Mouse (Mus musculus) yolk sac, embryonic 10.5 days (tissue): ENCODE measurements around the gene Slc39a13.
A peak's percentile ranks its signal among the peaks of the same experiment; 100 is the strongest.
"Not testable (repeated sequence)": the region's sequence is repeated elsewhere in the genome, so short reads cannot be mapped to it uniquely, and the experiment has no call there.

Source experiments
- DNase-seq: peaks from one replicate; pipeline ENCODE4 v3.0.0-alpha.2; 2017; ENCODE audit warnings: low spot score

Gene Slc39a13

GRCm38 (mm10) chr2:91064211-91064610 lies 6.0 kb downstream of the Slc39a13 start:
- no peak for DNase-seq

DNA sequence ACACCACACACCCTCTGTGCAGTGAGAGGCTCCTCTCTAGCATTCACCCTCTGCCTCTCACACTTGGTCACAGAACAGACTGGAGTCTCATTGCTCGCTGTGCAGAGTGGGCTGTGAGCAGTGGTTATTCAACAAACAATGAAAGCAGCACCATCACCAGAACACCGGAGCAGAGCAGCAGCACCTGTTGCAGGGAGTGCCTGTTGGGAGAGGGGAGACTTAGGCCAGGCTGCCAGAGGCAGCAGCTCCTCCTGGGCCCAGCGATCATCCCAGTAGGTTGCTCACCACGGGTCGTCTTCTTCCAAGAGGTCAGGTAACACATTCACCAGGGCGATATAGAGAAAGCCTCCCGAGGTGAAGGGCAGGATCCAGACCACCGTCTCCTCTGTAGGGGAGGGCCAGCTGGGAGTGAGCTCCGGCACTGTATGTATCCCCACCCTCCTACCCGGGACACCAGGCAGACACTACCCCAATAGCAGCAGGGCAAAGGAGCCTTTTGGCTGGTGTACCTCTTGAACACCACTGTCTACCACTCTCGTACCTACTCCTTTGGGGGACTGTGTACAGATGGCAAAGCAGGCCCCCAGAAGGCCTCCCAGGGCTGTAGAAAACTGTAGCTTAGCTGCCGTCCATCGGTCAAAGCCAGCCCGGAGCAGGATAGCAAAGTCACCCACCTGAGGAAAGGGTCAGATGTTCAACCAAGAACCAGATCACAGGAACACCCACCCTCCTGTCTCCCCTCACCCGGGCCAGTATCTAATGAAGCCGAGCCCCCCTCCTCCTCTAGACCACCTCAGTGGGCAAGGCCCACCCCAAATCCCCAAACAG lies 7.2 kb downstream of the Slc39a13 start:
- no peak for DNase-seq

DNA sequence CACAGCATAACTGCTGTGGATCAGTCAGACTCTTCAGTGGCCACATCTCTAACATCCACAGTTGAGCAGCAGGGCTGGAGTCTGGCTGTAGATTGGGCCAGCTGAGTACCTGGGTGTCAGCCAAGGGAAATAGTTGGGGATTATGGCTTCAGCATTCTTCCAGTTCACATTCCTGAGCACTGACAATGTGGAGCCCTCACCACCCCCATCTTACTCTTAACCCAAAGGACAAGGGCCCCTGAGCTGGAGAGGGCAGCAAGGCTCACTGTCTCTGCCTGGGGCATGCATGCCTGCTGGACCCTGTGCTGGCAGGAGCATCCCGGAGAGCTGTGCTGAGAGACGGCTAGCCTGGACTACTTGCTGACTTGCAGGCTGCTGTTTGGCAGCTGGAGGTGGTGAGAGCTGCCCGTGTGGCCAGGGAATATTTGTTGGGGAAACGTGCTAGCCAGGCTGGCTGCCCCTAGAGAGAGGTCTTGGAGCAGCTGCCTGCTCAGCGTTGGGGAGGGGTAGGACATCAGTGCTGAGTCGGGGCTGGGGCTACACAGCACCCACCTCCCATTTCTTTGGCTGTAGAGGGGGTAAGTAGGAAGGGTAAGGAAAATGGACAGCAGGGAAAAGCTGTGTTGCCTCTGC lies 8.3 kb downstream of the Slc39a13 start:
- DNase-seq, result no peak

DNA sequence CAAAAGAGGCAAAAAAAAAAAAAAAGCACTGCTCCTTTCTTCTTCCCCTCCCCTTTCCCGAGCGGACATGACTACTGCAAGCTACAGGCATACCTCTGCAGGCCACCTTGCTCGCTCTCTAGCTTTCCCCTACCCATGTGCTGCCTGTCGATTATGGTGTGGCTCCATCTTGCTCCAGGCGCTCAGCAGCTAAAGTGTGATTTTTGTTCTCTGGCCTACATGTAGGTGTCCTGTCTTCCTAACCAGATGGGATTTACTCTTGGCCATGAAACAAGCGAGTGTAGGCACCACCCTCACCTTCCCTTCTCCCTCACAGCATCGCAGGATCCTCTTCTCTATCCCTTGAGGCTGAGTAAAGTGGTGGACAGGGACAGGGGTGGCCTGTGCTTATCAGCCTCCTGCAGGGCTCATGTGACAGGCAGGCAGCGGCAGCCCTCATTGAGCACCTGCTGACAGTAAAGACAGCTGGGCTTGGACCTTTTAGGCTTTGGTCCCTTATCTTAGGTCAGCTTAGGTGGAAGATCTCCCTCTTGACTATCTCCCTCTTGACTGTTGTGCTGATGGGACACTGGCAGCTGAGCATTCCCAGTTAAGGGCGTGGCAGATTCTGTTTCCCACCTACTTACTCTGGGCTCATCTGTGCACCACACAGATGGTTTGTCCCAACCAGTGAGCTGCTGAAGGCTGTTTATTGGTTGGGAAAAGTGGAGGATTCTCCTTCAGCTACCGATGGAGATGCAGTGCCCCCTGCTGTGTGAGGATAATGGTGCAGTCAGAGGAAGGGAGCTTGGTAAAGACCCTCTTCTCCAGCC lies 9.5 kb downstream of the Slc39a13 start:
- no peak for DNase-seq

GRCm38 (mm10) chr2:91059376-91059775 lies 10.8 kb downstream of the Slc39a13 start:
- no peak for DNase-seq

GRCm38 (mm10) chr2:91058435-91058834 lies 11.8 kb downstream of the Slc39a13 start:
- DNase-seq, result no peak

- DNase-seq, result peak; percentile 94
Observed at GRCm38 (mm10) chr2:91053934-91054382, 16.3 kb downstream of the Slc39a13 start, which contains the start of gene Psmc3. Gene Psmc3, plus strand, starts transcription at chr2:91054009.

- no peak for DNase-seq
Observed at GRCm38 (mm10) chr2:91053181-91053933, 16.9 kb downstream of the Slc39a13 start.

DNA sequence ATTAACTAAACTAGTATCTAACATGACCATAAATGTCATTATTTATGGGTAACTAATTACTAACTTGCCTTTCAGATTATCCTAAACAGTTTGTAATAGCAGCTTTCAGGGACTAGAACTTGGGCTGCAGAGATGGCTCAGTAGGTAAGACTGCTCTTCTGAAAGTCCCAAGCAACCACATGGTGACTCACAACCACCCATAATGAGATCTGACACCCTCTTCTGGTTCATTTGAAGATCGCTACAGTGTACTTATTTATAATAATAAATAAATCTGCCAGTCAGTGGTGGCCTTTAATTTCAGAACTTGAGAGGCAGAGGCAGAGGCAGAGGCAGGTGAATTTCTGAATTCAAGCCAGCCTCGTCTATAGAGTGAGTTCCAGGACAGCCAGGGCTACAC lies 17.5 kb downstream of the Slc39a13 start:
- DNase-seq, result no peak

DNA sequence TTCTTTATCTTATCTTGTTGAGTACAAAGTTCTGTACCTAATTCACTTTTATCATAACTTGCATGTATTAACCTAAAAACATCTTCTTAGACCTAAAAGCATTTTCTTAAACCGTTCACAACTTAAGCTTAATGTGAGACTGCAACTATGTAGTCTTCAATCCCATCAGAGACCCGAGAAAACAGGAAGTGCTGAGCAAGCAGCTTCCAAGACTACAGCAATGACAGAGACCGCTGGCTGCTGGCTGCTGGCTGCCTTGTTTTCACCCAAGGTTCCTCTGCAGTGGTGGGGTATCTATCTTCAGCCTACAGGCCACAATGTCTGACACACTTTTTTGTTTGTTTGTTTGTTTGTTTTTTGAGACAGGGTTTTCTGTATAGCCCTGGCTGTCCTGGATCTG lies 18.3 kb downstream of the Slc39a13 start:
- no peak for DNase-seq

DNA sequence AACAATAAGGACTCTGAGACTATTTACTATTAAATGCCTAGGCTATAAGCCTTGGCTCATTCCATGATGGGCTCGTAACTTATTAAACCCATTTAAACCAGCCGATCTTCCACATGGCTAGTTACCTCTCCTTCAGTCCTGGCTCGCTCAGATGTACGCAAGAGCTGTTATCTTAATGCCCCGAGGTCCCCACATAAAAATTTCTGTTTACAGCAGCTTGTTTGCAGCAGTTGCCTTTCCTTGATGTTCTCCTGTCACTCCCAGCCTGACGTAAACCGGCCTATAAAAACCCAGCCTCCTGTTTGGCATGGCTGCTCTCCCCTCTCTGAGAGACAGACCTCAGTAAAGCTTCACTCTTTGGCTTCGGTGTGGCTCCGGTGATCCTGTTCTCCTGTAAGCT lies 22.9 kb downstream of the Slc39a13 start:
- DNase-seq, result no peak

DNA sequence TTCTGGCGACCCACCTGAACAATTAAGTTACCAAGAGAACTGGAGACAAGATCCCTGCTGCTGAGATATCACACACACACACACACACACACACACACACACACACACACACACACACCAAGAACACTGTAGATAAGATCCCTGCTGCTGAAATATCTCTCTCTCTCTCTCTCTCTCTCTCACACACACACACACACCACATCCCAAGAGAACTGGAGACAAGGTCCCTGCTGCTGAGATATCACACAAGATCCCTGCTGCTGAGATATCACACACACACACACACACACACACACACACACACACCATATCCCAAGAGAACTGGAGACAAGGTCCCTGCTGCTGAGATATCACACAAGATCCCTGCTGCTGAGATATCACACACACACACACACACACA lies 24.4 kb downstream of the Slc39a13 start:
- DNase-seq, result not testable (repeated sequence)

- DNase-seq, result no peak
Observed at GRCm38 (mm10) chr2:91044727-91045126, 25.5 kb downstream of the Slc39a13 start.

- DNase-seq, result no peak
Observed at GRCm38 (mm10) chr2:91042651-91043398, 27.4 kb downstream of the Slc39a13 start.

DNA sequence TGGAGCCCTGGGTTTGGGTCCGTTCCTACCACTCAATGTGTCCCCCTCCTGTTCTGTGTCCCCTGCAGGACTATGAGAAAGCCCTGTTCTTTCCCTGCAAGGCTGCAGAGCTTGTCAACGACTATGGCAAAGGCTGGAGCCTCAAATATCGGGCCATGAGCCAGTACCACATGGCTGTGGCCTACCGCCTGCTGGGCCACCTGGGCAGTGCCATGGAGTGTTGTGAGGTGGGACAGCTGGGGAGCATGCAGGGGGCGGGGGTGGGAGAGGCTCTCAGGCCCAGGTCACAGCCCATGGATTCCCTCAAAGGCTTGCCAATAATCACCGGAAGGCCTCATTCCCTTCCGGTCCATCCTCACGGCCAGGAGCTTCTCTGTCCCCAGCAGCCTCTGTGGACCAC lies 28.4 kb downstream of the Slc39a13 start:
- DNase-seq, result no peak

DNA sequence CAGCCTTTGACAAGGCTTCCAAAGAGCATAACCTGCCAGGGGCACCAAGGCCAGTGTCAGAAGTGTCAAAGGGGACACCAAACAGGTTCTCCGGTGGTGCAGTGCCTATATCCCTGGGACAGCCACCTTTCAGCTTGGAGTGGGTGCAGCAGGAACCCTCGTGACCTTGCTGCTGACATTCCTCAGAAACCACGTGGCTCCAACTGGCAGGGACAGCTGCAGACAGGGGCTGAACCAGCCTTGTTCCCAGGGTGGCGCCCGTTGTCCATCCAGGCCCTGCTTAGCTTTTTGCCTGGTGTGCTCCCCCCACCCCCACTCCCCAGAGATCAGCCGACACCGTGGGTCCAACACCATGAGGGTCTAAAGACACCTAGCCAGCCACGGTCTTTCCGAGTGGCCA lies 34.8 kb downstream of the Slc39a13 start, which contains the start of gene Rapsn:
Rapsn (plus strand) TSS at position 236 of the 400 bp plus-strand sequence.
- no peak for DNase-seq

DNA sequence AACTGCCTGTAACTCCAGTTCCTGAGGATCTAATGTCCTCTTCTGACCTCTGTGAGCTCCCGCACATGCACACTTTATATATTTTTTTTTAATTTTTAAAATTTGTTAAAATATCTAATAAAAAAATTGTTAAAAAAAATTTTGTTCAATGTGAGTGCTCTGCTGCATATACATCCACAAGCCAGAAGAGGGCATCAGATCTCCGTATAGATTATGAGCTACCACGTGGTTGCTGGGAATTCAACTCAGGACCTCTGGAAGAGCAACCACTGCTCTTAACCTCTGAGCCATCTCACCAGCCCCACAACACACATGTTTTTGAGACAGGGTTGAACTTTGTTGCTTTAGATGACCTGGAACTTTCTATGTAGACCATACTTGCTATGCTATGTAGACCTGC lies 37.2 kb downstream of the Slc39a13 start:
- DNase-seq, result no peak

DNA sequence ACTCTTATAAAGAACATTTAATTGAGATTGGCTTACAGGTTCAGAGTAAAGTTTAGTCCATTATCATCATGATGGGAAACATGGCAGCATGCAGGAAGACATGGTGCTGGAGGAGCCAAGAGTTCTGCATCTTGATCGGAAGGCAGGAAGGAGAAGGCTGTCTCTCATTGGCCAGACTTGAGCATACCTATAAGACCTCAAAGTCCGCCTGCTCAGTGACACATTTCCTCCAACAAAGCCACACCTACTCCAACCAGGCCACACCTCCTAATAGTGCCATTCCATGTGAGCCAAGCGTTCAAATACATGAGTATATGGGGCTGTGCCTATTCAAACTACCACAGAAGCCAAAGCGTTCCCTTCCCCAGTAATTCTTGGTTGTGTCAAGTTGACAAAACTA lies 39.0 kb downstream of the Slc39a13 start:
- no peak for DNase-seq

GRCm38 (mm10) chr2:91027391-91028214 lies 42.6 kb downstream of the Slc39a13 start:
- no peak for DNase-seq

- DNase-seq, result no peak
Observed at GRCm38 (mm10) chr2:91026491-91026890, 43.7 kb downstream of the Slc39a13 start.
